Mouse (Mus musculus): Measurements from ENCODE around the gene Olfr1360.

Olfr1360 gene

GRCm38 (mm10) chr13:21642418-21642817 is 34.8 kb downstream of the Olfr1360 start, which contains the start of gene Olfr11:
Gene Olfr11, minus strand, starts transcription at chr13:21642518.
- no peak for DNase-seq (ENCODE audit: low spot score in 2 of 2)
